Mouse (Mus musculus) neural tube, embryonic 13.5 days (tissue): Measurements from ENCODE around the gene 1700013G24Rik. TPM values are rescaled to one million over a fixed set of nuclear protein-coding genes. Genes with fewer than 3 reads are reported as not detected.

Source experiments
- ATAC-seq: fragments of 200-750 bp; cut with Nextera tagmentation; 2 replicates; pipeline ENCODE4 v1.8.0; 2017; ENCODE audit warnings: low read depth, mild to moderate bottlenecking, moderate TSS enrichment, moderate library complexity
- H3K27ac ChIP-seq: fragments of 300-500 bp; sonication (generic); replicated peaks from 2 replicates; pipeline ENCODE4 v1.5.1; 2015; ENCODE audit warnings: moderate library complexity, mild to moderate bottlenecking, inconsistent platforms
- H3K27me3 ChIP-seq: fragments of 300-500 bp; sonication (generic); 2 replicates; pipeline ENCODE4 v1.6.1; 2015; ENCODE audit warnings: mild to moderate bottlenecking, inconsistent platforms
- H3K36me3 ChIP-seq: fragments of 300-500 bp; sonication (generic); 2 replicates; pipeline ENCODE4 v1.6.1; 2015; ENCODE audit warnings: mild to moderate bottlenecking, inconsistent platforms
- H3K4me1 ChIP-seq: fragments of 300-500 bp; sonication (generic); replicated peaks from 2 replicates; pipeline ENCODE4 v1.6.1; 2015; ENCODE audit warnings: inconsistent platforms
- H3K4me2 ChIP-seq: fragments of 300-500 bp; sonication (generic); 2 replicates; pipeline ENCODE4 v1.6.1; 2015; ENCODE audit warnings: inconsistent platforms, mild to moderate bottlenecking, moderate library complexity
- H3K4me3 ChIP-seq: fragments of 300-500 bp; sonication (generic); 2 replicates; pipeline ENCODE4 v1.5.1; 2015; ENCODE audit warnings: mild to moderate bottlenecking, inconsistent platforms
- H3K9ac ChIP-seq: fragments of 300-500 bp; sonication (generic); 2 replicates; pipeline ENCODE4 v1.6.1; 2015; ENCODE audit warnings: moderate library complexity, mild to moderate bottlenecking, inconsistent platforms
- H3K9me3 ChIP-seq: fragments of 300-500 bp; sonication (generic); 2 replicates; pipeline ENCODE4 v1.6.1; 2016; ENCODE audit warnings: inconsistent platforms
- WGBS: fragments of 180-500 bp; shearing (Covaris S2); methylation state at CpG from one replicate; pipeline ENCODE4 v1.1.7; 2015; 5-methylcytosine and 5-hydroxymethylcytosine counted together
- polyA plus RNA-seq: library from polyadenylated mRNA; unstranded; fragments of >200 nt; fragmentation: Nextera tagmentation; extraction: Ambion mirVana; gene quantifications from 2 replicates; pipeline ENCODE4 v1.2.1, GENCODE M21; 2015

Gene 1700013G24Rik
- polyA plus RNA-seq, 1 experiment from 2014 or later: not detected

GRCm38 (mm10) chr4:137470701-137471317 lies 17.7 kb downstream of the 1700013G24Rik start:
- no peaks in the 10 kb centered on the region for H3K9me3 ChIP-seq
- H3K4me1 ChIP-seq: peaks cover 52% of the 10 kb centered on the region
- no peak for ATAC-seq
- H3K27me3 ChIP-seq: no peaks in the 10 kb centered on the region; the same call in 1 of the 2 replicates
- H3K4me3 ChIP-seq: peak overlapping the region; percentile 57
- 0 out of 2 replicates have a peak overlapping the region, but pooled peaks have one; percentile 18 for H3K27ac ChIP-seq
- H3K4me2 ChIP-seq: peak overlapping the region; percentile 93
- H3K36me3 ChIP-seq: no peaks in the 10 kb centered on the region
- 72% methylated on average over 9 of the region's 9 CpGs for WGBS
- peak overlapping the region; percentile 17; the same call in 1 of the 2 replicates for H3K9ac ChIP-seq

- H3K36me3 ChIP-seq: no peaks in the 10 kb centered on the region
- no peaks in the 10 kb centered on the region for H3K9me3 ChIP-seq
- H3K4me1 ChIP-seq: peaks cover 57% of the 10 kb centered on the region
- no peak overlapping the region for H3K4me3 ChIP-seq
- peak overlapping the region; percentile 93; the same call in 1 of the 2 replicates for H3K4me2 ChIP-seq
- H3K9ac ChIP-seq: peak overlapping the region; percentile 17; the same call in 1 of the 2 replicates
- 69% methylated on average over 8 of the region's 8 CpGs for WGBS
- H3K27me3 ChIP-seq: no peaks in the 10 kb centered on the region; the same call in 1 of the 2 replicates
- H3K27ac ChIP-seq: no peak overlapping the region; the same call in 1 of the 2 replicates
- no peak for ATAC-seq
Measured at GRCm38 (mm10) chr4:137471326-137471725, 18.2 kb downstream of the 1700013G24Rik start.

- no peak for ATAC-seq
- H3K9me3 ChIP-seq: no peaks in the 10 kb centered on the region
- WGBS: 87% methylated on average over 8 of the region's 8 CpGs
- no peak overlapping the region for H3K27ac ChIP-seq
- no peaks in the 10 kb centered on the region for H3K36me3 ChIP-seq
- H3K9ac ChIP-seq: no peak overlapping the region
- no peaks in the 10 kb centered on the region; the same call in 1 of the 2 replicates for H3K27me3 ChIP-seq
- peaks cover 68% of the 10 kb centered on the region for H3K4me1 ChIP-seq
- no peak overlapping the region for H3K4me3 ChIP-seq
- H3K4me2 ChIP-seq: no peak overlapping the region
Measured at GRCm38 (mm10) chr4:137473240-137473639, 20.2 kb downstream of the 1700013G24Rik start.

DNA sequence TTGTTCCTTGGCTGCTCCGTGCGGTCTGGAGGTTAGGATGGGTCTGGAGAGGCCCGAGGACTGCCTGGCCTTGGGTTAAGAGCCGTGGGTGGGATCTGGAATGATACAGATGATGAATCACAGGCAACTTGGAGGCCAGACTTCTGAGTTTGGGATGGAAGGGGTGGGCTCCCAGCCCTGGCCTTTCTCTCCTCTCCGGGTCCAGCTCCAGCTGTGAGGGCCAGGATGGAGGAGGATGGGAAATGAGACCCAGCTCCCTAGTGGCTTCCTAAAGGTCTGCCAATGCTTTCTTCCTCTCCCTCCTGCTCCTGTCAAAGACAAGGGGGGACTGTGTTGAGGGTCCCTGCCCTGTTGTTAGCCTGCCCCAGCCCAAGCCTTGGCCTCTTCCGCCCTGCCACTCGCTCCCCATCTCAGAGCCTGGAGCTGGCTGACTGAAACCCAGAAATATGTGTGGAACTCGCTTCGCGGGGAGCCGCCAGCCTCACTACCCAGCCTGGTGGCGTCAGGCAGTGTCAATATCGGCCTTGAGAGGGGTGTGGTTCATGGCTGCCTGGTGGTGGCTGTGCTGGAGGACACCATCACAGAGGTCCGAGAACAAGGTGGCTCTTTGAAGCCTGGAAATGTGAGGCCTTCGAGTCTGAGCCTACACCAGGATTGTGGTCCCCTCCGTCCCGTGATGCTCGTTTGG lies 20.8 kb downstream of the 1700013G24Rik start:
- H3K4me3 ChIP-seq: no peak overlapping the region
- no peak overlapping the region for H3K27ac ChIP-seq
- H3K27me3 ChIP-seq: no peaks in the 10 kb centered on the region; the same call in 1 of the 2 replicates
- peaks cover 70% of the 10 kb centered on the region for H3K4me1 ChIP-seq
- H3K9me3 ChIP-seq: no peaks in the 10 kb centered on the region
- no peak for ATAC-seq
- H3K36me3 ChIP-seq: no peaks in the 10 kb centered on the region
- 73% methylated on average over 18 of the region's 18 CpGs for WGBS
- no peak overlapping the region for H3K9ac ChIP-seq
- no peak overlapping the region for H3K4me2 ChIP-seq

- Histone ChIP-seq H3K27ac (no peak overlapping the region), H3K36me3 (no peaks in the 10 kb centered on the region), H3K4me3 (no peak overlapping the region), H3K9ac (no peak overlapping the region), H3K4me1 (peaks cover 70% of the 10 kb centered on the region), H3K27me3 (peaks cover 5% of the 10 kb centered on the region), H3K4me2 (no peak overlapping the region), H3K9me3 (no peaks in the 10 kb centered on the region)
- ATAC-seq: no peak
- 92% methylated on average over 7 of the region's 7 CpGs for WGBS
Measured at GRCm38 (mm10) chr4:137474694-137475093, 21.6 kb downstream of the 1700013G24Rik start.

DNA sequence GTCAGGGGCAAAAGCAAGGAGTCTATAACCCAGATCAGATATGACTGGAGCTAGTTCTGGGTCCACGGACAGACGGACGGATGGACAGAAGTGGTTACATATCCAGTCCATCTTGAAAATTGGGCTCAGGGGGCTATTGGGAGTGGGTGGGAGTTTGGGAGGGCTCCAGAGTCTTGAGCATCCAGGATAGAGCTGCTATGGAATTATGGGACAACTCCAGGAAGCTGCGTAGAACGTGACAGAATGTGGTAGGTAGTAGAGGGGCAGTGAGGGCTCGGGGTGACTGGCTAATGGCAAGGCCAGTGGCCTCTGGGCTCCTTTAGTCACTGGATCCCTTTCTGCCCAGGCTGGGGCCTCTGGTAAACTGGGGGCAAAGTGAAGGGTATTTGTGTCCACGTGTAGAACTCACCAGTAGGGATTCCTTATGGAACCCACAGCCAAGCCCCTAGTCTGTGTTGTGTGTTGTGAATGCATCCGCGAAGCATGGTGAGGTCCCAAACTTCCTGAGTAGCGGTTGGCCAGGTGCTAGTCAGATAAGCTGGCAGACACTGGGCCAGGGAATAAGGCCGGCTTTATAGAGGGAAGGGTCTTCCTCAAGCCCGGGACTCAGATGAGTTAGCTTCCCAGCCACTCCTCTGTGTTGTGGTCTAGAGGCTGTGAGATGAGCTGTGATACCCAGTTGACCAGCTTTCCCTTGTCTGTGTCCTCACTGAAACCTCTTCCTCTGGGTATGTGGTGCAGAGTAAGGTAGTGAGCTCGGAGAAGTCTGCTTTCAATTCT lies 22.4 kb downstream of the 1700013G24Rik start:
- no peak for ATAC-seq
- Histone ChIP-seq H3K4me1 (peaks cover 71% of the 10 kb centered on the region), H3K27me3 (peaks cover 5% of the 10 kb centered on the region; the same call in 1 of the 2 replicates), H3K4me2 (no peak overlapping the region), H3K4me3 (no peak overlapping the region), H3K36me3 (no peaks in the 10 kb centered on the region), H3K9me3 (no peaks in the 10 kb centered on the region), H3K9ac (no peak overlapping the region), H3K27ac (no peak overlapping the region)
- 87% methylated on average over 13 of the region's 13 CpGs for WGBS

DNA sequence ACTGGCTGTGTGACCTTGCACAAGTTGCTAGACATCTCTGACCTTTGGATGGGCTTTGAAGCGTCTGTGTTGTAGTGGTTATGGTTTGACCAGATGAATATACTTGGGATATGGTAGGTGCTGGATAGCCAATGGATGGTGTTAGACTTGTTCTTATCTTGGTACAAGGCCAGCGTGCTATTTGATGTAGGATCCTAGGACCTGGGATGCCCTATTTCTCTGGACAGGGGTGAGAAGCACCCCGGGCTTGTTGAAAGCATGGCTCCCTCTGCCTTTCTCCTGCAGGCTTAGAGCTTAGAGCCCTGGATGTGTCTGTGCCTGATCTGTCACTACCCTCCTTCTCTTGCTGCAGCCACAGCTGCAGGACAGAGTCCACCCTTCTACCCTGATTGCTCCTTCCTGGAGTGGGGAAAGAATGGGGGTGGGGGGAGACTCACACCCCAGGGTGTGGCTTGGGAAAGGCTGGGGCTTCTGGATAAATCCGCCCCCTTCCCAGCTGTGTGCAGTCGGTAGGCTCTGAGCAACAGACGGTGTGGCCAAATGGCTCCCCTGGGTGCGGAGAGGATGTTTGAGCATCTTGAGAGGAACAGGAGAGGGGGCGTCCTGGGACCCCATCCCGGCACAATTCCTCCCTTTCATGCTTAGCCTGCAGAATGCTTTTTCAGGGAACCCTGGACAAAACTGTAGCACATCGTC lies 23.1 kb downstream of the 1700013G24Rik start:
- WGBS: 31% methylated on average over 10 of the region's 10 CpGs
- H3K4me1 ChIP-seq: peaks cover 71% of the 10 kb centered on the region
- 0 out of 2 replicates have a peak, but pooled peaks have one; percentile 6 for ATAC-seq
- H3K4me2 ChIP-seq: peak overlapping the region; percentile 39
- peaks cover 10% of the 10 kb centered on the region for H3K27me3 ChIP-seq
- no peaks in the 10 kb centered on the region for H3K9me3 ChIP-seq
- peak overlapping the region; percentile 15 for H3K27ac ChIP-seq
- no peaks in the 10 kb centered on the region for H3K36me3 ChIP-seq
- H3K9ac ChIP-seq: peak overlapping the region; percentile 56
- H3K4me3 ChIP-seq: no peak overlapping the region

DNA sequence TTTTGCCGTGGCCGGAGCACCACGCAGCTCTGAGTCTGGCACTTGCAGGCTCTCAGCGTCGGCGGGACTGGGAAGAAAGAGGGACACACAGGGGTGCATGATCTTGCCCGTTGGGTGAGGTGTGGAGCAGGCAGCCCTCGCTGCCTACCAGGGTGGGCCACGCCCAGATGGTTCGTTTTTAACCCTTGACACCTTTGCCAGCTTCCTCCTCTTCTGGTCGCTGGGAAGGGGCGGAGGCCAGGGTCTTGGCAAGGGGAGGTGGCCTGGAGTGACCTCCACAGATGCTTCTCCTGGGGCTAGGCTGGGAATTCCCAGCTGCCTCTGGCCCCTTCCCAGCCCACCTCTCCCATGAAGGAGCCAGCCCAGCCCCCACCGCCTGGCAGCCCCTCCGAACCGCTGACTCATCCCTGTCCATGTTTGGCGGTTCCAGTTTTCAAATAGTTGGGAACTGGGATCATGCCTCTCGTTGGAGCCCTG lies 23.7 kb downstream of the 1700013G24Rik start:
- no peak overlapping the region for H3K4me3 ChIP-seq
- 0 out of 2 replicates have a peak, but pooled peaks have one; percentile 11 for ATAC-seq
- peaks cover 73% of the 10 kb centered on the region for H3K4me1 ChIP-seq
- no peaks in the 10 kb centered on the region for H3K36me3 ChIP-seq
- H3K27ac ChIP-seq: peak overlapping the region; percentile 15
- 24% methylated on average over 17 of the region's 17 CpGs for WGBS
- no peaks in the 10 kb centered on the region for H3K9me3 ChIP-seq
- H3K4me2 ChIP-seq: peak overlapping the region; percentile 39
- H3K27me3 ChIP-seq: peaks cover 10% of the 10 kb centered on the region
- H3K9ac ChIP-seq: peak overlapping the region; percentile 56

- Histone ChIP-seq H3K9me3 (no peaks in the 10 kb centered on the region), H3K36me3 (no peaks in the 10 kb centered on the region), H3K4me1 (peaks cover 82% of the 10 kb centered on the region), H3K9ac (no peak overlapping the region), H3K27me3 (peaks cover 10% of the 10 kb centered on the region), H3K4me3 (no peak overlapping the region), H3K27ac (no peak overlapping the region), H3K4me2 (no peak overlapping the region)
- ATAC-seq: no peak
- 57% methylated on average over 6 of the region's 6 CpGs for WGBS
Measured at GRCm38 (mm10) chr4:137477611-137478010, 24.5 kb downstream of the 1700013G24Rik start.

DNA sequence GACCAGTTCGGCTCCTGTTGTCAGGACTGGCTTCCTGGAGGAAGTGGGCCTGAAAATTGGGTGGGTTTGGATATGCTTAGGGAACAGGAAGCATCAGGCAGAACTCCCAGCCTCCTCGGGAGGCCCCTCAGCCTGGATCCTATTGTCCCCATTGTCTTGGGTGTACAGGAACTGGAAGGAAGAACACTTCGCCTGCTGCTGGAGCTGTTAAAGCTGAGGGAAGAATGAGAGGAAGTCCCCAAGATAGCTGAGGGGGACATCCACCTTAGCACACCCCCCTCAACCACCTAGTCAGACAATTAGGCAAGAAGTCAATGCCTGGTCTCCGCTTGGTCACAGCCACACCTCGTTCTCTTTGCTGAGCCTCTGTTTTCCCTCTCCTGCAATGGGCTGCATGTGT lies 25.2 kb downstream of the 1700013G24Rik start:
- ATAC-seq: no peak
- no peaks in the 10 kb centered on the region for H3K9me3 ChIP-seq
- H3K27ac ChIP-seq: peak overlapping the region; percentile 46
- H3K4me1 ChIP-seq: peaks cover 79% of the 10 kb centered on the region
- no peak overlapping the region for H3K4me3 ChIP-seq
- WGBS: 57% methylated on average over 5 of the region's 5 CpGs
- H3K4me2 ChIP-seq: no peak overlapping the region
- H3K27me3 ChIP-seq: peaks cover 10% of the 10 kb centered on the region
- H3K36me3 ChIP-seq: no peaks in the 10 kb centered on the region
- no peak overlapping the region for H3K9ac ChIP-seq

DNA sequence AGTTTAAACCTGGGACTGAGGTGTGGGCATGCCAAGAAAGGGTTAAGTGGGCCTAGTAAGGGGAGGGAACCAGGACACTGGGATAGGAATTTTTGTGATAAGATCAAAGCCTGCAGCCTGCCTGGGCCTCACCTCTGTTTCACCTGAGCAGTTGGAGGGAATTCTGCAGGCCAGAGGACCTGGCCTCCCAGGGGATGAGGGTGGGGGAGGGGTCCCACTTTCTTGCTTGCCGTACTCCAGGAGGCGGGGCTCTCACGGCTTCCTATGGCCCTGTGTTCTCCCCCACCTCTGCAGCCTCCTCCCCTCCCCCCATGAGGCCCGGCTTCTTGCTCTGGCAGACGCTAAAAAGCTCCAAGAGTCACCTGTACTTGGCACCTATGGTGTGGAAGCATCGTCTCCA lies 26.7 kb downstream of the 1700013G24Rik start:
- peak overlapping the region; percentile 34; the same call in 1 of the 2 replicates for H3K9ac ChIP-seq
- peaks cover 10% of the 10 kb centered on the region for H3K27me3 ChIP-seq
- ATAC-seq: no peak
- H3K4me3 ChIP-seq: no peak overlapping the region
- H3K4me2 ChIP-seq: no peak overlapping the region
- 9% methylated on average over 6 of the region's 6 CpGs for WGBS
- no peak overlapping the region for H3K27ac ChIP-seq
- no peaks in the 10 kb centered on the region for H3K9me3 ChIP-seq
- peaks cover 78% of the 10 kb centered on the region for H3K4me1 ChIP-seq
- no peaks in the 10 kb centered on the region for H3K36me3 ChIP-seq
